Mouse (Mus musculus) thymus, adult 2 months (tissue): Measurements from ENCODE around the gene Setd3.

Experiments used
- CTCF ChIP-seq: fragments of 200-500 bp; IDR thresholded peaks from 2 replicates; pipeline ENCODE4 v1.5.1; 2012; ENCODE audit warnings: mild to moderate bottlenecking, control low read depth, low read length, moderate library complexity, borderline replicate concordance; ENCODE audit not compliant: control insufficient read depth, poor library complexity, insufficient read depth; ENCODE audit errors: extremely low read depth
- POLR2A ChIP-seq: fragments of 200-500 bp; IDR thresholded peaks from 2 replicates; pipeline ENCODE4 v1.6.1; 2012; ENCODE audit warnings: mild to moderate bottlenecking, low read length, control low read depth, moderate library complexity; ENCODE audit not compliant: control insufficient read depth, poor library complexity, insufficient read depth; ENCODE audit errors: extremely low read depth

GRCm38 (mm10) chr12:108179246-108179320 is at the start of gene Setd3:
- TF ChIP-seq POLR2A, result no peak
- TF ChIP-seq CTCF, result no peak
